Mouse (Mus musculus): Measurements from ENCODE around the gene Spata2. TPM values are rescaled to one million over a fixed set of nuclear protein-coding genes. Genes with fewer than 3 reads are reported as not detected.

Gene Spata2
- total RNA-seq, 1 experiment: 10.0 TPM

DNA sequence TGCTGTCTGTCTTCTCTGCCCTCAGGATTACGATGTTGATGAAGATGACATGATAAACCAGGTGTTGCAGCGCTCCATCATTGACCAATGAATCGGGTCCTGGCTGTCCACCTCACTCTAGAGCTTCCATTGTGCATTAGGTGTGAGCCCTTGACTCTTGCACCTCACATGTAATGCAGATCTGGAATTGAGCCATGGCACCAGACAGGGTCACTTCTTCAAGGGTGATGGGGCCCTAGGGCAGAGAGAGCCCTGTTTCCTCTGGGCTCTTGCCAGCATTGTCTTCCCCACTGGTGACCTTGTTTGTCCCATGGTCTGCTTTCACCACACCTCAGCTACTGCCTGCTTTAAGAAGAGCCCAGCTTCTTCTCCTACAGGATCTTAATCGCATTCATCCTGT lies 22.0 kb upstream of the Spata2 start:
- TF ChIP-seq MAFK (IDR thresholded peaks at IDR 0.05; ENCODE audit: insufficient read depth, low read depth, low read length) (no peak), ZC3H11A (IDR thresholded peaks at IDR 0.05; ENCODE audit: borderline replicate concordance, low read depth, low read length) (no peak), ZNF384 (IDR thresholded peaks at IDR 0.05; ENCODE audit: low read depth, low read length) (no peak), HCFC1 (IDR thresholded peaks at IDR 0.05; ENCODE audit: borderline replicate concordance, insufficient read depth, low read length) (no peak), CHD2 (IDR thresholded peaks at IDR 0.05; ENCODE audit: low read depth, low read length) (no peak)
- H3K4me3 ChIP-seq (ENCODE audit: insufficient read depth in 1 of 2, low read depth in 1 of 2, low read length in 2 of 2, poor library complexity in 1 of 2, severe bottlenecking in 1 of 2): no peak overlapping the region
- no peaks in the 10 kb centered on the region for H3K4me1 ChIP-seq (ENCODE audit: control insufficient read depth in 2 of 2, insufficient read depth in 2 of 2, low read length in 2 of 2, poor library complexity in 1 of 2)
- H3K9ac ChIP-seq (ENCODE audit: insufficient read depth, low read depth, low read length, poor library complexity, severe bottlenecking): no peak overlapping the region
- DNase-seq (ENCODE audit: low read depth, low spot score): no peak
- H3K9me3 ChIP-seq (ENCODE audit: control insufficient read depth, insufficient read depth, low read depth, low read length): no peaks in the 10 kb centered on the region
- H3K36me3 ChIP-seq (ENCODE audit: control insufficient read depth, insufficient read depth, low read length, poor library complexity, severe bottlenecking): peaks cover 68% of the 10 kb centered on the region
- H3K27ac ChIP-seq (ENCODE audit: insufficient read depth, low read depth, low read length, poor library complexity, severe bottlenecking): no peak overlapping the region
- in situ Hi-C loops (cut with MboI; ENCODE audit: low sequenced_read_pairs in 2 of 2, unreplicated experiment in 2 of 2): no loop called here

DNA sequence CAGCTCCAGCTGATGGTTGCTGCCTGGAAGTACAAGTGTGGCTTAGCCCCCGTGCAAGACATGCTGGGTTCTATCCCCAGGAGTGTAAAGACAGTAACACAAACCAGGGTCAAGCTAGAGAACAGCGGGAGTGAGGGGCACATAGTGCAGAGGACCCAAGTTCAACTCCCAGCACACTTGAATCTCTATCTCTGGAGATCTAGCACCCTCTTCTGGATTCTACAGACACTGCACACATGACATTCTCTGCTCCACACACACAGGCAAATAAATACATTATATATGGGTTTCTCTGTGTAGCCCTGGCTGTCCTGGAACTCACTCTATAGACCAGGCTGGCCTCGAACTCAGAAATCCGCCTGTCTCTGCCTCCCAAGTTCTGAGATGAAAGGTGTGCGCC lies 20.3 kb upstream of the Spata2 start:
- Histone ChIP-seq H3K36me3 (ENCODE audit: control insufficient read depth, insufficient read depth, low read length, poor library complexity, severe bottlenecking) (peaks cover 81% of the 10 kb centered on the region), H3K9me3 (ENCODE audit: control insufficient read depth, insufficient read depth, low read depth, low read length) (no peaks in the 10 kb centered on the region), H3K27ac (ENCODE audit: insufficient read depth, low read depth, low read length, poor library complexity, severe bottlenecking) (no peak overlapping the region), H3K9ac (ENCODE audit: insufficient read depth, low read depth, low read length, poor library complexity, severe bottlenecking) (no peak overlapping the region), H3K4me3 (ENCODE audit: insufficient read depth in 1 of 2, low read depth in 1 of 2, low read length in 2 of 2, poor library complexity in 1 of 2, severe bottlenecking in 1 of 2) (no peak overlapping the region), H3K4me1 (ENCODE audit: control insufficient read depth in 2 of 2, insufficient read depth in 2 of 2, low read length in 2 of 2, poor library complexity in 1 of 2) (no peaks in the 10 kb centered on the region)
- in situ Hi-C loops (cut with MboI; ENCODE audit: low sequenced_read_pairs in 2 of 2, unreplicated experiment in 2 of 2): no loop called here
- no peak for DNase-seq (ENCODE audit: low read depth, low spot score)
- TF ChIP-seq ZC3H11A (IDR thresholded peaks at IDR 0.05; ENCODE audit: borderline replicate concordance, low read depth, low read length): 0 out of 2 replicates have a peak, but pooled peaks have one; percentile 3
- no peak for TF ChIP-seq ZNF384 (IDR thresholded peaks at IDR 0.05; ENCODE audit: low read depth, low read length)

DNA sequence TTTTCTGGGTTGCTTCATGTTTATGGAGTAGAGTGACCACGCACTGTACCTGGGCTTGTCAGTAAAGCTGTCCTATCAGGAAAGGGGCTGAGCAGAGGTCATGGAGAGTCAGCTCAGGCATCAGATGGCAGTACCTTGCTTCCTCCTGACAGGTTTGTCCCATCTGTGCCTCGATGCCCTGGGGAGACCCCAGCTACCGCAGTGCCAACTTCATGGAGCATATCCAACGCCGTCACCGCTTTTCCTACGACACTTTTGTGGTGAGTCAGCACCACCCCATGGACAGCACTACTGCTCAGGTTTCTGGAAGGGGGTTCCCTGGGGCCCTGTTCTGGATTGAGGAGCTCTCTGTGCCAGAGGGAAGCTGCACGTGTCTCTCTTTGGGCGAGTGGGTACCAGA lies 19.7 kb upstream of the Spata2 start:
- Histone ChIP-seq H3K9me3 (ENCODE audit: control insufficient read depth, insufficient read depth, low read depth, low read length) (no peaks in the 10 kb centered on the region), H3K36me3 (ENCODE audit: control insufficient read depth, insufficient read depth, low read length, poor library complexity, severe bottlenecking) (peaks cover 81% of the 10 kb centered on the region), H3K4me1 (ENCODE audit: control insufficient read depth in 2 of 2, insufficient read depth in 2 of 2, low read length in 2 of 2, poor library complexity in 1 of 2) (no peaks in the 10 kb centered on the region), H3K4me3 (ENCODE audit: insufficient read depth in 1 of 2, low read depth in 1 of 2, low read length in 2 of 2, poor library complexity in 1 of 2, severe bottlenecking in 1 of 2) (no peak overlapping the region), H3K9ac (ENCODE audit: insufficient read depth, low read depth, low read length, poor library complexity, severe bottlenecking) (no peak overlapping the region), H3K27ac (ENCODE audit: insufficient read depth, low read depth, low read length, poor library complexity, severe bottlenecking) (no peak overlapping the region)
- in situ Hi-C loops (cut with MboI; ENCODE audit: low sequenced_read_pairs in 2 of 2, unreplicated experiment in 2 of 2): no loop called here
- no peak for DNase-seq (ENCODE audit: low read depth, low spot score)
- TF ChIP-seq ZC3H11A (IDR thresholded peaks at IDR 0.05; ENCODE audit: borderline replicate concordance, low read depth, low read length): no peak
- TF ChIP-seq HCFC1 (IDR thresholded peaks at IDR 0.05; ENCODE audit: borderline replicate concordance, insufficient read depth, low read length): no peak
- TF ChIP-seq ZNF384 (IDR thresholded peaks at IDR 0.05; ENCODE audit: low read depth, low read length): no peak
- TF ChIP-seq CHD2 (IDR thresholded peaks at IDR 0.05; ENCODE audit: low read depth, low read length): no peak
- no peak for TF ChIP-seq MAFK (IDR thresholded peaks at IDR 0.05; ENCODE audit: insufficient read depth, low read depth, low read length)

DNA sequence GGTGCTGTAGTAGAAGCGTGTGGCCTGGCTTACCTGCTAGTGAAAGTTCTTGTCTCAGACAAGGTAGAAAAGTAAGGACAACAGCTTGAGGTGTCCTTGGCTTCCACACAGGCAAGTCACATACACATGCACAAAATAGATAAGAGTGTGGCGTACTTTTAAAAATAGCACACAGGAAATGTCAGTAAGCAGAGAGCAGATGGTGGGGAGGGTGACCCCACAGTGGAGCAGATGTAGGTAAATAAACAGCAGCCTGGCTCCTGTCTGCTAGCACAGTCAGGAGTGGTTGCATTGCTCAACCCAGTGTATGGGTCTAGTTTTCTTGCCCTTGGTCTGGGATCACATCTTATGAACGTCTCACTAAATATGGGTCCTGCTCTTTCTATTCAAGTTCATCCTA lies 17.8 kb upstream of the Spata2 start:
- no peak for TF ChIP-seq MAFK (IDR thresholded peaks at IDR 0.05; ENCODE audit: insufficient read depth, low read depth, low read length)
- no peak for TF ChIP-seq HCFC1 (IDR thresholded peaks at IDR 0.05; ENCODE audit: borderline replicate concordance, insufficient read depth, low read length)
- no peak for TF ChIP-seq ZNF384 (IDR thresholded peaks at IDR 0.05; ENCODE audit: low read depth, low read length)
- TF ChIP-seq CHD2 (IDR thresholded peaks at IDR 0.05; ENCODE audit: low read depth, low read length): no peak
- TF ChIP-seq ZC3H11A (IDR thresholded peaks at IDR 0.05; ENCODE audit: borderline replicate concordance, low read depth, low read length): no peak
- in situ Hi-C loops (cut with MboI; ENCODE audit: low sequenced_read_pairs in 2 of 2, unreplicated experiment in 2 of 2): no loop called here
- no peaks in the 10 kb centered on the region for H3K9me3 ChIP-seq (ENCODE audit: control insufficient read depth, insufficient read depth, low read depth, low read length)
- H3K36me3 ChIP-seq (ENCODE audit: control insufficient read depth, insufficient read depth, low read length, poor library complexity, severe bottlenecking): peaks cover 72% of the 10 kb centered on the region
- no peak for DNase-seq (ENCODE audit: low read depth, low spot score)
- H3K9ac ChIP-seq (ENCODE audit: insufficient read depth, low read depth, low read length, poor library complexity, severe bottlenecking): no peak overlapping the region
- no peak overlapping the region for H3K27ac ChIP-seq (ENCODE audit: insufficient read depth, low read depth, low read length, poor library complexity, severe bottlenecking)
- no peak overlapping the region for H3K4me3 ChIP-seq (ENCODE audit: insufficient read depth in 1 of 2, low read depth in 1 of 2, low read length in 2 of 2, poor library complexity in 1 of 2, severe bottlenecking in 1 of 2)
- peaks cover 0 to 5% of the 10 kb centered on the region in 2 experiments; a peak in 2 of 4 replicates for H3K4me1 ChIP-seq (ENCODE audit: control insufficient read depth in 2 of 2, insufficient read depth in 2 of 2, low read length in 2 of 2, poor library complexity in 1 of 2)

DNA sequence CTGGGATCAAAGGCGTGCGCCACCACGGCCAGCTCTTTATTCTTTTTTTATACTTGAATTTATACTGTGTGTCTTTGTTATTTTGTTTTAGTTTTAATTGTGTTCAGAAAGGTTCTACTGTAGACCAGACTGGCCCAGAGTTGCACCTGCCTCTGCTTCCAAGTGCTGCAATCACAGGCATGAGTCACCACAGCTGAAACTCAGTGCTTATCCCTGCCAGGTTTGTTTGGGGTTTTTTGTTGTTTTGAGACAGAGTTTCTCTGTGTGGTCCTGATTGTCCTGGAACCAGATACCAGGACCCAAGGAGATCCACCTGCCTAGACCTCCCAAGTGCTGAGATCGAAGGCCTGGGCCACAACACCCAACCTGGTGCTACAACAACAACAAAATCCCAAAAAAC lies 15.9 kb upstream of the Spata2 start:
- TF ChIP-seq HCFC1 (IDR thresholded peaks at IDR 0.05; ENCODE audit: borderline replicate concordance, insufficient read depth, low read length) (no peak), ZC3H11A (IDR thresholded peaks at IDR 0.05; ENCODE audit: borderline replicate concordance, low read depth, low read length) (no peak), MAFK (IDR thresholded peaks at IDR 0.05; ENCODE audit: insufficient read depth, low read depth, low read length) (no peak), CHD2 (IDR thresholded peaks at IDR 0.05; ENCODE audit: low read depth, low read length) (no peak), ZNF384 (IDR thresholded peaks at IDR 0.05; ENCODE audit: low read depth, low read length) (no peak)
- peaks cover 63% of the 10 kb centered on the region for H3K36me3 ChIP-seq (ENCODE audit: control insufficient read depth, insufficient read depth, low read length, poor library complexity, severe bottlenecking)
- no peaks in the 10 kb centered on the region for H3K9me3 ChIP-seq (ENCODE audit: control insufficient read depth, insufficient read depth, low read depth, low read length)
- H3K4me1 ChIP-seq (ENCODE audit: control insufficient read depth in 2 of 2, insufficient read depth in 2 of 2, low read length in 2 of 2, poor library complexity in 1 of 2): peaks cover 2 to 12% of the 10 kb centered on the region in 2 experiments; a peak in 2 of 4 replicates
- in situ Hi-C loops (cut with MboI; ENCODE audit: low sequenced_read_pairs in 2 of 2, unreplicated experiment in 2 of 2): no loop called here
- H3K27ac ChIP-seq (ENCODE audit: insufficient read depth, low read depth, low read length, poor library complexity, severe bottlenecking): no peak overlapping the region
- H3K9ac ChIP-seq (ENCODE audit: insufficient read depth, low read depth, low read length, poor library complexity, severe bottlenecking): no peak overlapping the region
- DNase-seq (ENCODE audit: low read depth, low spot score): no peak
- H3K4me3 ChIP-seq (ENCODE audit: insufficient read depth in 1 of 2, low read depth in 1 of 2, low read length in 2 of 2, poor library complexity in 1 of 2, severe bottlenecking in 1 of 2): no peak overlapping the region
